Mouse (Mus musculus) heart, postnatal 10 days (tissue): ENCODE results near the gene Dnajb5. TPM values are rescaled to one million over a fixed set of nuclear protein-coding genes. Genes with fewer than 3 reads are reported as not detected.
A peak's percentile ranks its signal among the peaks of the same experiment; 100 is the strongest.

Source experiments
- DNase-seq, 2 experiments: peaks; one replicate each; pipeline ENCODE4 v3.0.0; 2021
- intact Hi-C: fragments of 180-260 bp; cut with DNase I; formaldehyde crosslinking; loops from one replicate; pipeline ENCODE4 v1.15.1; 2025
- total RNA-seq, 2 experiments: library from RNA; stranded (reverse); gene quantifications; 2 replicates each; pipeline ENCODE4 v1.2.3; 2021

Dnajb5 gene
- total RNA-seq, 2 experiments from 2014 or later, result 61.8 to 68.9 TPM

DNA sequence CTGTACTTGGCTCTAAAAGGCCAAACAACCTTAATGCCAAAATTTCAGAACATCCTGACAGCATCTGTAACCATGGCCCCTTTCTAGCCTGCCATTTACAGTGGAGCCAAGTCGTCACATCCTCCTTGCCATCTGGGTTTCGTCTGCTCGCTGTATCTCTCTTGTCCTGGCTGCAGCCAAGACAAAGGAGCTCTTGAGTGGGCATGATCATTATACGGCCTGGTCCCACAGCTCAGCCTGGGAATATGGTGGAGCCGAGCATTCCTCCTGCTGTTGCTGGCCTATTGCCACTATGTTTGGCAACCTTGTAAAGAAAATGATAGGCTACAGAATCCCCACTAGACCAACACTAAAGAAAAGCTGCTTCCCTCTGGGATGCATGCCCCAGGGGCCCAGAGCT lies 6.3 kb upstream of the Dnajb5 start:
- no peak for DNase-seq
- intact Hi-C loops, result no loop called here

DNA sequence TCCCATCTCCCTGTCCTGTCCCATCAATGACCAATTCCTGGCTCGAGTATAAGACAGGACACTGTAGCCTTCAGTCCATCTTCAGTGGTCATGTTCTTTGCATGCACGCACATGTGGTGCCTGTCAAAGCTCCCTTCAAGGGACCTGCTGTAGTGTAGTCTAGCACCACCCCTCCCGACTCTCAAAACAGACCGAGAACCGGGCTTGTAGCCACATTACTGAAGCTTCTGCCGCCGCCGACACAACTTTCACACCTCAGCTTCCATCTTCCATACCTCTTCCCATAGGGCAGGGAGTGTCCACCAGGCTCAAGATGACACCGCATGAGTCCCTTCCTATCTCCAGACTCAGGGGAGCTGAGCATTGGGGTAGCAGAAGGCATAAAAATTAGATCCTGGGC lies 5.4 kb upstream of the Dnajb5 start:
- intact Hi-C loops, result no loop called here
- no peak for DNase-seq

DNA sequence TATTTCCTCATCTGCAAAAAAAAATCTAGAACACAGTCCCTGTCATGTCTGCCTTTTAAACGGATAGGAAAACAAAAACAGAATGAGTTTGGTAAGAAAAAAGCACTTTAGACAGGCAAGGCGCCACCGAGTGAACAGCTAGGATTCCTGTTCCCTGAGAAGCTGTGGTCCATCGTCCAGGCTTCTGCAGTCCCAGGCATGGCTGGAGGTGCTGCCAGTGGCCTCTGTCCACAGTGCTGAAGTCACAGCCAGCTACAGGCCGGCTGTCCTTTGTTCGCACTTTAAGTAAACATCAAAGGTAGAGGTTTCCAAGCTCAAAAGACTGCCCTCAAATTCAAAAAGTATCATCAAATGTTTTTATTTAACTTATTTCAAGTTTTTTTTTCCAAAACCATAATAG lies 4.6 kb upstream of the Dnajb5 start:
- peak; percentile 68 to 77 for DNase-seq
- intact Hi-C loops, result no loop called here

- DNase-seq, result no peak
- intact Hi-C loops, result no loop called here
Observed at GRCm38 (mm10) chr4:42945445-42945844, 4.2 kb upstream of the Dnajb5 start.

DNA sequence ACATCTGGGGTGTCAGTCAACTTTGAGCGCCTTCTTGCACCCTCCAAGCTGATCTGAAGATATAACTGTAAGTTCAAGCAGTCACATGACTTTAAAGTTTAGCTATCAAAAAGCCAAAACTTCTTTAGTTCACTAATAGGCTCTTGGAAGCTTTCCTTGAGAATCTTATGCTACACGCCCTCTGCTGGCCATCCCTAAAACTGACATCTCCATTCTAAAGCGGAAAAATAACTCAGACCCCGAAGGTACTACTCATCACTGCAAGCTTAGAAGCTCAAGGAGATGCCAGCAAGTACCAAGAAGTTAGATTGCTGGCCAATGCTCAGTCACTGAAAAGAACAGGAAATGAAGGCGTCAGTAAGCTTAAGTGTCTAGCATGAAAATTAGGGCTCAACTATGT lies 3.7 kb upstream of the Dnajb5 start:
- DNase-seq, result peak in 1 of 2 experiments; percentile 77
- intact Hi-C loops, result loop anchor here (2.0 kb wide), 2 partner anchors 15 to 69 kb away; no protein-coding TSS in a partner anchor

GRCm38 (mm10) chr4:42946733-42947290 lies 2.8 kb upstream of the Dnajb5 start:
- no peak for DNase-seq
- intact Hi-C loops, result loop anchor here (2.0 kb wide), 2 partner anchors 14 to 70 kb away; no protein-coding TSS in a partner anchor

DNA sequence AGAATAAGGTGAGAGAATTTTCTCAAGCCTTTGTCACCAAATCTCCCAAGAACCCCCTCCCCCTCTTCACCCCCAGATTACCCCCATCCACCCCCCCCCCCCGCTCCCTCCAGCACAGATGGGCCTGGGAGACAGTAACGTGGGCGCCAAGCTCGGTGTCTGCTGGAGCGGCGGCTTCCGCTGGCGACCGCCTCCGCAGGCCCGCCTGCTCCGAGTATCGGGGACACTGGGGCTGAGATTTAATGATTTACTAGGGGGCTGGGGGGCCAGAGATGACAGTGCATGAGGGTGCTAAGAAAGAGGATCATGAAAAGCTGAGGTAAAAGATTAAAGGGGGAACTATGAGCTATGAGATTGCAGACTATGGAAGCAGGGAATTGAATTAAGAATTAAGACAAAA lies 1.1 kb upstream of the Dnajb5 start:
- no peak for DNase-seq
- intact Hi-C loops, result loop anchor here (2.0 kb wide), 1 partner anchor 16 kb away; no protein-coding TSS in a partner anchor

DNA sequence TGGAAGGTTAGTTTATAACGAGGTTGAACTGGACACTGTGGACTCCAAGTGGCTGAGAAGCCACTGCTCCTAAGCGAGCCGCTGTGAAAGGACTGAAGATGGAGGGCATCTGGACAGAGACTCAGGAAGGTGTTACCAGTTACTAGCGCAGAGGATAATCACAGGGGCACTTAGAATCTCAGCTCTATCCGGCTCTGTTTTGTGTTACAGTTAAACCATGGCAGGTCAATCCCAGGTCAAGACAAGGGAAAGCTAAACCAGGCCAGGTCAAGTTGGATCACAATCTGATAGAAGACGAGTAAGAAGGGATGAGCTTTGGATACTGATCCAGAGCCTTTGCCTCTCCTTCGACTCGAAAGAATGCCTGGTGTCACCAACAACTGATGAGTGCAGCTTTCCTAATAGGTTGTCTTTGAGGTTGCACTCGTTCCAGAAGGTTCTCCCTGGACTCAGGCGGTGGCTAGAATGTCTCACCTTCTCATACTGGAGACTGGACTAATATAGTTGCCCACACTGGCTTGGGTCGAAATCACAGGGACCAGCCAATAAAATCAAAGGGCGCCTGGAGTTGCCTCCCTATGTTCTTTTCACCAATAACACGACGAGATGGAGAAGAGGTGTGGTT lies 451 bp upstream of the Dnajb5 start:
- intact Hi-C loops, result loop anchor here (2.0 kb wide), 1 partner anchor 16 kb away; no protein-coding TSS in a partner anchor
- DNase-seq, result no peak

GRCm38 (mm10) chr4:42950065-42950558 lies 498 bp downstream of the Dnajb5 start:
- peak; percentile 93 to 94 for DNase-seq
- intact Hi-C loops, result no loop called here

GRCm38 (mm10) chr4:42951206-42952195 lies 1.9 kb downstream of the Dnajb5 start:
- intact Hi-C loops, result no loop called here
- peak in 1 of 2 experiments; percentile 36 for DNase-seq

- DNase-seq, result peak; percentile 74 to 82
- intact Hi-C loops, result no loop called here
Observed at GRCm38 (mm10) chr4:42952563-42952962, 2.9 kb downstream of the Dnajb5 start.

DNA sequence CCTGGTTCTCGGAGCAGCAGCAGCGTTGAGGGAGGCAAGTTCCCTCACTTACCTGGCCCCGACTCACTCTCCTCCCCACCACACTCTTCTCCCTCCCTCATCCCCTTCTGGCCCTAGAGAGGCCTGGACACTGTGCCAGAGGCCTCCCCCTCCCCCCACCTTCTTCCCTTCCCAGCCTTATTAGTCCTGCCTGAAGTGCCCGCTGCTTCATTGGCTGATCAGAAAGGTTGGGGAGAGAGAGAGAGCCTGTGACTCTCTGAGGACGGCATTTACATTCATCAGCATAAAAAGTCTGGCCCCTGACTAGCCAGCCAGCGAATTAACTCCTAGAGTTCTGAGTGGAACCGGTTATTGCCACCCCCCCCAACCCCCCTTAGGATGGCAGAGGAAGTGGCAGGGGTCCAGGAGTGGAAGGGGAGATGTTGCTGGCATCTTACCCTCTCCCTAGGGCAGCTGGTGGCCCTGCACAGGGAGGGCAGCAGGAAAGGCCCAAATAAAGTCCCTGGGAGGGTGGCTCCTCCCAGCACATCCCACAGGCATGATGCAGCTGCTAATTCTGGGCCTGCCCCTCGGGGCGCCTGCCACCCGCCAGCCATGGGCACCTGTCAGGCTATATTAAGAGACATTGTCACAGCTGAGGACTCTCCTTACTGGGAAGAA lies 4.0 kb downstream of the Dnajb5 start:
- intact Hi-C loops, result no loop called here
- peak; percentile 84 to 89 for DNase-seq

DNA sequence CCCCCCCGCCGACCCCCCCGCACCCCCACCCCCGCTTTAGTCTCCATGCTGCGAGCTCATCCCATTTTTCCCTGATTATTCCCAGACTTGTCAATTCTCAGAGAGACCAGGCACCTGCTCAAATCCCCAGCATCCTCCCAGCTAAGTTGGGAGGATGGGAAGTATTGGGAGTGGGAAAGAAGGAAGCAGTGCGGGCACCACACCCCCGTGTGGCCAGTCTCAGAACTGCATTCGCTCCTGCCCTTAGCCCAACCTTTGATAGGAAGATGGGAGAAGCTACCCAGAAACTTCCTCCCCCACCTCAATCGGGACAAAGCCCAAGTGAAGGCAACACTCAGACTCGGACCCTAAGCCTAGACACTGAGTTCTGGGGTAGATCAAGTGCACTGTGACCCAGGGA lies 4.7 kb downstream of the Dnajb5 start:
- intact Hi-C loops, result no loop called here
- peak; percentile 89 to 91 for DNase-seq

DNA sequence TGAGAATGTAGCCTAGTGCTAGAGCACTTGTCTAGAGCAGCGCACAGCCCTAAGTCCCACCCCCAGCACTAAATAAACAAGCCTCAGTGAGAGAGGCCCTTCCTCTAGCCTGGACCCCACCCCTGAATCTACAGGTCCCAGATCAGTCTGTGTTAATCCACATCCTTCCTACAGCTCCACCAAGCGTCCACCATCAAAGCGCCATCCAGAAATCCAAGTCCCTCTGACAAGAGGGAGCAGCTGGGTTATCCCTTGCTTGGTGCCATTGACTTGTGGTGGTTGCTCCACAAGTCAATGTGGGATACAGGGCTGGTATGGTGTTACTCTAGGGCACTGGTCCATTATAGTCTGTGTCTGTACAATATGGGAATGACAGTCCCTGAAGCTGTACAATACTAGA lies 5.6 kb downstream of the Dnajb5 start:
- no peak for DNase-seq
- intact Hi-C loops, result no loop called here

DNA sequence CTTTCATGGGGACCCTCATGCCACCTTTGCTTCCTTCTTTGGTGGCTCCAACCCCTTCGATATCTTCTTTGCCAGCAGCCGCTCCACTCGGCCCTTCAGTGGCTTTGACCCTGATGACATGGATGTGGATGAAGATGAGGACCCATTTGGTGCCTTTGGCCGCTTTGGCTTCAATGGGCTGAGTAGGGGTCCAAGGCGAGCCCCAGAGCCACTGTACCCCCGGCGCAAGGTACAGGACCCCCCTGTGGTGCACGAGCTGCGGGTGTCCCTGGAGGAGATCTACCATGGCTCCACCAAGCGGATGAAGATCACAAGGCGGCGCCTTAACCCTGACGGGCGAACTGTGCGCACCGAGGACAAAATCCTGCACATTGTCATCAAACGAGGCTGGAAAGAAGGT lies 7.0 kb downstream of the Dnajb5 start:
- no peak for DNase-seq
- intact Hi-C loops, result no loop called here

DNA sequence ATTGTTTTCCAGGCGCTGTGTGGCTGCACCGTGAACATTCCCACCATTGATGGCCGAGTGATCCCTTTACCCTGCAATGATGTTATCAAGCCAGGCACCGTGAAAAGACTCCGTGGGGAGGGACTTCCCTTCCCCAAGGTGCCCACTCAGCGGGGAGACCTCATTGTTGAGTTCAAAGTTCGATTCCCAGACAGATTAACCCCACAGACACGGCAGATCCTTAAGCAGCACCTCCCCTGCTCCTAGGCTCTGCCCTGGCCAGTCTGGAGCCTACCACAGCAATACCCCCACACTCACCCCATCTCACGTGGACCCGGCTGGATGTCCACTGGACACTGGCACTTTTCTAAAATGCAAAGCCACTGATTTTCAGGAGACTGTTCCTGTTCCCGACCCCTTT lies 7.7 kb downstream of the Dnajb5 start:
- intact Hi-C loops, result no loop called here

DNA sequence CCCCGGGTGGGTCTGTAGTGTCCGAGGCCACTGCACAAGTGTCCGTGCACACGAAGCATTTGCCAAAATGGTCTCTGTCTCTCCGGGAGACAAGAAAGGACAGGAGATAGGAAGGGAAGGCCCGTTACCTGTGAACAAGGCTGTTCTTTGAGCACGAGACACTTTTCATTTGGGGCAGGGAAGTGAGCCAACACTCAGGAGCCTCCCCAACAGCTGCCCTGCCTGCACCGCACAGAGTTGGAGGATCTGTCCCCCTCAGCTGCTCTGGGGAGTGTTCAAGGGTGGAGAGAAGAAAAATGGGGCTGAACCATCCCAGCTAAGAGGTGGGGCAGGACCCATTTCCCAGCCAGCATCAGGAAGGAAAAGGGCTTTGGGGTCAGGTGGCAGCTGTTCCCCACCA lies 8.4 kb downstream of the Dnajb5 start:
- intact Hi-C loops, result no loop called here
- DNase-seq, result no peak

More for the DNA sequence above, 7.7 kb downstream of the Dnajb5 start:
- DNase-seq, result no peak

DNA sequence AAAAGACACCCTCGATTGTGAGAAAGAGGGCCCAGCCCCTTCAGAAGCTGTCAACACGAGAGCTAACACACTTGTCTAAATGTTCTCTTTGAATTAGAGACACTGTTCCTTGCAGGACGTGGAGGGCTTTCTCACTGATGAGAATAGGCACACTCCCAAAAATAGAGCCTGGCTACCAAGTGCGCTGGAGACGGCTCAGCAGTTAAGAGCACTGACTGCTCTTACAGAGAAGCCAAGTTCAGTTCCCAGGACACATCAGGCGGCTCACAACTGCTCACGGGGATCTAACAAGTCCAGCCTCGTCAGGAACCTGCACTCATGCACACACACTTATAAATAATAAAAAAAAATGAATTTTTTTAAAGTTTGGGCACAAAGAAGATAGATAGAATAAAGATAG lies 9.3 kb downstream of the Dnajb5 start:
- DNase-seq, result peak in 1 of 2 experiments; percentile 35
- intact Hi-C loops, result no loop called here

GRCm38 (mm10) chr4:42959382-42959781 lies 9.8 kb downstream of the Dnajb5 start:
- DNase-seq, result peak in 1 of 2 experiments; percentile 17
- intact Hi-C loops, result no loop called here

GRCm38 (mm10) chr4:42961592-42961991 lies 12.0 kb downstream of the Dnajb5 start:
- intact Hi-C loops, result loop anchor here (2.0 kb wide), 1 partner anchor 15 kb away; no protein-coding TSS in a partner anchor
- DNase-seq, result peak; percentile 68 to 79
